Mouse (Mus musculus) forebrain, embryonic 16.5 days (tissue): ENCODE measurements around the gene Rab5c. TPM values are rescaled to one million over a fixed set of nuclear protein-coding genes. Genes with fewer than 3 reads are reported as not detected.

ENCODE experiments used
- ATAC-seq: fragments of 200-750 bp; cut with Nextera tagmentation; 2 replicates; pipeline ENCODE4 v1.8.0; 2017; ENCODE audit warnings: mild to moderate bottlenecking, moderate library complexity
- H3K27ac ChIP-seq: fragments of 300-500 bp; sonication (generic); 2 replicates; pipeline ENCODE4 v1.5.1; 2014; ENCODE audit warnings: low read length, control low read depth
- H3K27me3 ChIP-seq: fragments of 300-500 bp; sonication (generic); replicated peaks from 2 replicates; pipeline ENCODE4 v1.6.1; 2014; ENCODE audit warnings: low read length; ENCODE audit not compliant: control insufficient read depth, insufficient read depth
- H3K36me3 ChIP-seq: fragments of 300-500 bp; sonication (generic); 2 replicates; pipeline ENCODE4 v1.6.1; 2014; ENCODE audit not compliant: control insufficient read depth, insufficient read depth
- H3K4me1 ChIP-seq: fragments of 300-500 bp; sonication (generic); replicated peaks from 2 replicates; pipeline ENCODE4 v1.6.1; 2014; ENCODE audit warnings: low read length; ENCODE audit not compliant: control insufficient read depth, insufficient read depth
- H3K4me2 ChIP-seq: fragments of 300-500 bp; sonication (generic); 2 replicates; pipeline ENCODE4 v1.6.1; 2014; ENCODE audit warnings: mild to moderate bottlenecking, low read length, control low read depth
- H3K4me3 ChIP-seq: fragments of 300-500 bp; sonication (generic); replicated peaks from 2 replicates; pipeline ENCODE4 v1.5.1; 2014; ENCODE audit warnings: mild to moderate bottlenecking, low read length, control low read depth
- H3K9ac ChIP-seq: fragments of 300-500 bp; sonication (generic); replicated peaks from 2 replicates; pipeline ENCODE4 v1.6.1; 2014; ENCODE audit warnings: low read depth, low read length, control low read depth
- H3K9me3 ChIP-seq: fragments of 300-500 bp; sonication (generic); 2 replicates; pipeline ENCODE4 v1.6.1; 2016; ENCODE audit warnings: low read length; ENCODE audit not compliant: control insufficient read depth
- WGBS: fragments of 180-500 bp; shearing (Covaris S2); extraction: QIAGEN DNeasy Blood & Tissue Kit; methylation state at CpG from one replicate; pipeline ENCODE4 v1.1.7; 2014; 5-methylcytosine and 5-hydroxymethylcytosine counted together
- polyA plus RNA-seq: library from polyadenylated mRNA; unstranded; fragments of >200 nt; fragmentation: Nextera tagmentation; extraction: Ambion mirVana; gene quantifications from 2 replicates; pipeline ENCODE4 v1.2.1, GENCODE M21; 2015

The Rab5c gene
- polyA plus RNA-seq, 1 experiment from 2014 or later, result 38.9 TPM

DNA sequence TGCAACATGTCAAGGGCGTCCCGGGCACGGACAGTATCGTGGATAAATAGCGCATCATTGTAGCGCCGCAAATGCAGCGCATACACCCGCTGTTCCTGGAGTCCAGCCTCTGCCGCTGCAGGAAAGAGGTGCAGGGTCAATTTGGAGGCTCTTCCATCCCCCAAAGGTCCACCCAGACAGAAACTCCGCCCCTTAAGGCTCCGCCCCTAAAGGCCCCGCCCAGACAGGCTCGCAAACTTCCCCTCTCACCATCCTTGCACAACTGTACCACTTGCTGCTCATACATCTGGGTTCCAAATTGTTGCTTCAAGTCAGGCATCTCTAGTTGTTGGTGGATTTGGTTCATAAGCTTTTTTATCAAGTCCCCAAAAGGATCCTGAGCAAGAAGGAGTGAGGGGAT is 36.7 kb downstream of the Rab5c start:
- Histone ChIP-seq H3K9me3 (no peaks in the 10 kb centered on the region), H3K27ac (no peak overlapping the region), H3K9ac (no peak overlapping the region), H3K27me3 (no peaks in the 10 kb centered on the region), H3K4me3 (no peak overlapping the region), H3K4me2 (peak overlapping the region; percentile 26; the same call in 1 of the 2 replicates), H3K4me1 (0 out of 2 replicates have a peak, but pooled peaks cover 3% of the 10 kb centered on the region), H3K36me3 (peaks cover 3% of the 10 kb centered on the region)
- no peak for ATAC-seq
- WGBS, result 3% methylated on average over 14 of the region's 14 CpGs

DNA sequence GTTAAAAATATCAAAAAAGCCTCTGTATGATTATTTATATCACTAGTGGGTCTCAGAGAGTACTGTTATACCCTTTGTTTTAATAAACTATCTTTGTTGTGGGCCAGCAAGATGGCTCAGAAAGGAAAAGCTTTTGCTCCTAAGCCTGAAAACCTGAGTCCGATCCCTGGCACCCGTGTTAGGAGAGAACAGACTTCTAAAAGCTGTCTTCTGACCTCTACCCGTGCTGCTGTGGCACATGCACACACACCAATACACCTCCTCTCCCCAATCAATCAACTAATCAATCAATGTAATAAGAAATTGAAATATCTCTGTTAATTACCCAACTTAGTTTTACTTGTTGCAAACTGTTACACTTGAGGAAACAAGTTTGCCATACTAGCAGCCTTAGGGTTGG is 37.3 kb downstream of the Rab5c start:
- no peak overlapping the region for H3K4me2 ChIP-seq
- WGBS, result 69% methylated on average over 3 of the region's 3 CpGs
- no peak overlapping the region for H3K9ac ChIP-seq
- no peak overlapping the region for H3K27ac ChIP-seq
- H3K4me3 ChIP-seq, result no peak overlapping the region
- no peaks in the 10 kb centered on the region for H3K27me3 ChIP-seq
- H3K4me1 ChIP-seq, result 0 out of 2 replicates have a peak, but pooled peaks cover 3% of the 10 kb centered on the region
- H3K9me3 ChIP-seq, result no peaks in the 10 kb centered on the region
- H3K36me3 ChIP-seq, result no peaks in the 10 kb centered on the region
- no peak for ATAC-seq

DNA sequence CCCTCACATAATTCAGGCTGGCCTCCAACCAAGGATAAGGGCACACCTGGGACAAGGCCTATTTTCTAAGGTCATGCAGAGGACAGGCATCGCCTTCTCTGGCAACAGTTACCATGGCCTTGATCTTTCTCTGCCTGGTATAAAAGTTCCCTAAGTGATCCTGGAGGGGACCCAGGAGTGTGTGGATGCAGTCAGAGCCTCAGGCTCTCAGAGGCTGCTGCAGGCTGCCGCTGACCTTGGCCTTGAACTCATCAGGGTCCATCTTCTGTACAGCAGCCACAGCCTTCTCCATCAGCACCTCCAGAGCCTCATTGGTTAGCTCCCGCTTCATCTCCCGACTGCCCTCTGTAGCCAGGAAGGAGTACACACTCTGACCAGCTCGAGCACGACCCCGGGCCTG is 40.1 kb downstream of the Rab5c start:
- Histone ChIP-seq H3K4me3 (no peak overlapping the region), H3K4me2 (no peak overlapping the region), H3K9me3 (no peaks in the 10 kb centered on the region), H3K27me3 (no peaks in the 10 kb centered on the region), H3K9ac (no peak overlapping the region), H3K27ac (no peak overlapping the region), H3K4me1 (0 out of 2 replicates have a peak, but pooled peaks cover 3% of the 10 kb centered on the region), H3K36me3 (no peaks in the 10 kb centered on the region)
- WGBS, result 68% methylated on average over 7 of the region's 7 CpGs
- ATAC-seq, result no peak

DNA sequence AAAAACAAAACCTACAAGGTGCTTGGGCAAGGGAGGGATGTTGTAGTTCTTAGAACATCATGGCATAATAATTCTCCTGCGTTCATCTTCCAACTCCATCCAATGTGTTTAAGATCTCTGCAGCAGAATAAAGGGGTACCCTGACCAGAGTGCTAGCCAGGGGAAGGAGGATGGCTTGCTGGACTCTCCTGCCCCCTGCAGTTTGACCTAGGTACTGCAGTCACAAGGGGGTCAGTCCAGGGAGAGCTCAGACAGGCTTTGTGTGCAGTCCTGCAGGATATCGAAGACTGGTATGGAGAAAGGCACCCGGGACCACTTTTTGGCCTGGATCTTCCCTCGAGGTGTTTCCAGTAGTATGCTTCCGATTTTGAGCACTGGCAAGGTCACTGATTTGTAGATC is 43.1 kb downstream of the Rab5c start:
- ATAC-seq, result no peak
- Histone ChIP-seq H3K4me2 (no peak overlapping the region), H3K36me3 (no peaks in the 10 kb centered on the region), H3K27ac (no peak overlapping the region), H3K27me3 (peaks cover 9% of the 10 kb centered on the region), H3K4me3 (no peak overlapping the region), H3K9me3 (no peaks in the 10 kb centered on the region), H3K4me1 (peaks cover 6% of the 10 kb centered on the region), H3K9ac (no peak overlapping the region)
- WGBS, result 36% methylated on average over 5 of the region's 5 CpGs

DNA sequence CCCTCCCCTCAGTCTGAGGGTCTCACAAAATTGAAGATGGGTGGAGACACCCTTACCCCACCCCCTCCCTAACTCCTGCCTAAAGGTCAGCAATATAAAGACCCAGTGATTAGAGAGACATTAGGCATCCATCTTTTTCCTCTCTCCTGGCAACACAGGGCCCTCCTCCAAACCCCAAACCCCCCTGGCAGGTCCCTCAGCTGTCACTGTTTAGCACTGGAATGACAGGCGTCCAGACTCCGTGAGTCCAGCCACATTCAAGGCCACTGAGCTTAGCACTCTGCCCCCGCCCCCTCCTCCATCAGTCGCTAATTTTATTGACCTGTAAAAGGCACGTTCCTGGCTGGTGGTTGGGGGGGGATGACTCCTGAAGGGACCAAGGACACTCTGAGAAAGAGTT is 44.9 kb downstream of the Rab5c start:
- Histone ChIP-seq H3K36me3 (no peaks in the 10 kb centered on the region), H3K4me1 (peaks cover 6% of the 10 kb centered on the region), H3K27me3 (peaks cover 9% of the 10 kb centered on the region), H3K27ac (no peak overlapping the region), H3K4me3 (no peak overlapping the region), H3K9ac (no peak overlapping the region), H3K4me2 (no peak overlapping the region), H3K9me3 (no peaks in the 10 kb centered on the region)
- ATAC-seq, result no peak
- 27% methylated on average over 5 of the region's 5 CpGs for WGBS

DNA sequence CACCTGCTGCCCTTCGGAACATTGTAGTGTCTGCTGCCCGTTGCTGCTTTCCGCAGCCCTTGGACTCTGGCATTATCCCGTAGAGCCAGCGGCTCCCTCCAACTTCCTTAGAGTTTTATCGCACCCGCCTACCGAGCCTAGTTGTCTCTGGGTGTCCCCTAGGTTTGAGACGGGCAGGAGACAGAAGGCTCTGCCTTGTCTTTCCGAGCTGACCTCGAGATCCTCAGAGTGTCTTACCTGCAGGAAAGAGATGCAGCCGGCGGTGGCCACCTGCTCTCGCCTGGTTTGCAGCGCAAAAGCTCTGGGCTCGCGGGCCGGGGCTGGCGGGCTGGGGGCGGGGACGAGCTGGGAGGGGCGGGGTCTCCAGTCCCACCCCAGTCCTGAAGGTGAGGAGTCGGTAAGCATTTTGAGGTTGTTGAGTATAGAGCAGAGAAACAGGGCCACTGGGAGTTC is 45.8 kb downstream of the Rab5c start, which contains the start of gene Zfp385c:
Gene Zfp385c (minus strand): TSS at position 292 of the 453 bp plus-strand sequence.
- Histone ChIP-seq H3K9ac (no peak within 1 kb of the TSS; the same call in 1 of the 2 replicates), H3K9me3 (no peaks in the 10 kb centered on the region), H3K4me2 (peak within 1 kb of the TSS; percentile 42), H3K27ac (no peak within 1 kb of the TSS), H3K4me1 (peaks cover 6% of the 10 kb centered on the region), H3K27me3 (peaks cover 9% of the 10 kb centered on the region), H3K36me3 (no peaks in the 10 kb centered on the region), H3K4me3 (peak within 1 kb of the TSS; percentile 13)
- ATAC-seq, result no peak
- 1% methylated on average over 21 of the region's 23 CpGs for whole genome bisulfite sequencing

DNA sequence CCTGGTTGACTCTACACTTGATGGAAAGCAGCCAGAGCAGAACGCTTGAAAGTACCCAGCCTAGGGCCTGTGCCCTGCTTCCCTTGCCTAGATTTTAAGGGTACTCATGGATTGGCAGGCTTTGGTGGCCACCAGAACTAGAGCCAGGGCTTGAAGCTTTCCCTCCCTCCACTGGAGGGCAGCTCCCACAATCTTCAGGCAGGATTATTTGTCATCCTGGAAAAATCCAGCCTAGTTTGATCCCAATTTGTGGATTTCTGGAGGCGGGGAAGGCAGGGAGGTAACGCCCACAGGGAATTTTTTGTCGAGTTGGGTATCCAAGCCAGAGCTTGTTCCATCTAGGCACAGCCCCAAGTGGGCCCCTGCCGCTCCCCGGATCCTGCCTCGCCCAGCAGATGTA is 47.6 kb downstream of the Rab5c start:
- 77% methylated on average over 7 of the region's 7 CpGs for WGBS
- Histone ChIP-seq H3K4me1 (peaks cover 6% of the 10 kb centered on the region), H3K4me2 (no peak overlapping the region), H3K4me3 (no peak overlapping the region), H3K36me3 (no peaks in the 10 kb centered on the region), H3K9ac (no peak overlapping the region), H3K27ac (no peak overlapping the region), H3K9me3 (no peaks in the 10 kb centered on the region), H3K27me3 (peaks cover 9% of the 10 kb centered on the region)
- ATAC-seq, result no peak

DNA sequence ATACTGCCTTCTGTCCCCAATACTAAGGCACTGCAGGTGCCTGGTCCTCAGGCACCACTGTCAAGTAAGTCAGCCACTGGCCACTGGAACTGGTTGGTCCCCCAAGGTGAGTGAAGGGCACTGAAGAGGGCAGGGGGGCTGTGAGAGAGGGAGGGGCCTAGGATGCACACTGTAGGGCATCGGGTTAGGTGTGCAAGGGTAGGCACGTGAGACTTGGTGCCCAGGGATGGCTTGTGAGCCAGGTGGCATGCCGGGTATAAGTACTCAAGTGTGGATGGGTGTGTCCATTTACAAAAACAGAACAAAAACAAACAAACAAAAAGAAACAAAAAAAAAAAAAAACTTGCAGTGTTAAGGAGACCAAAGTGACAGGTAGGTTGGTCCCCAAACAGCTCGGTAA is 49.6 kb downstream of the Rab5c start:
- H3K4me2 ChIP-seq, result no peak overlapping the region
- H3K9ac ChIP-seq, result no peak overlapping the region
- no peak overlapping the region for H3K27ac ChIP-seq
- H3K4me3 ChIP-seq, result no peak overlapping the region
- H3K9me3 ChIP-seq, result no peaks in the 10 kb centered on the region
- WGBS, result 72% methylated on average over 4 of the region's 4 CpGs
- no peak for ATAC-seq
- H3K36me3 ChIP-seq, result no peaks in the 10 kb centered on the region
- H3K27me3 ChIP-seq, result peaks cover 9% of the 10 kb centered on the region
- peaks cover 6% of the 10 kb centered on the region for H3K4me1 ChIP-seq

DNA sequence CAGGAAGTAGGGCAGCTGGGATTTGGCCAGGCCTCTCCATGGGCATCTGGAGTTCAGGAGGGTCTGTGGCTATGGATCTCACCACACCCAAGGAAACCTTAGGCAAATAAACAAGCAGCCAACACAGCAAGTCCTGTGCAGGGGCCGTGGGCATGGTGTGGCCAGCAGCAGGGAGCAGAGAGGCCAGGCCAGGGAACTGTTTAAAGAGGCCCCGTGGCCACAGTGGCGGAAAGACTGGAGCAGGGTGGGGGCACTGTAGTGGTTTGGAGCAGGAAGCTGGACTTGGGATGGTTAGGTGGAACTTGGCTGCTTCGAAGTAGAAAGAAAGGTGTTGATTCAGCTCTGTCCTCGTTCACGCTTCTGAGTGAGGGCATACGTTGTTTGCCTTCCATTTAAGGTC is 50.8 kb downstream of the Rab5c start:
- Histone ChIP-seq H3K27ac (no peak overlapping the region), H3K9me3 (no peaks in the 10 kb centered on the region), H3K4me1 (peaks cover 4% of the 10 kb centered on the region), H3K4me2 (no peak overlapping the region), H3K9ac (no peak overlapping the region), H3K36me3 (no peaks in the 10 kb centered on the region), H3K27me3 (peaks cover 4% of the 10 kb centered on the region), H3K4me3 (no peak overlapping the region)
- no peak for ATAC-seq
- WGBS, result 83% methylated on average over 7 of the region's 7 CpGs

DNA sequence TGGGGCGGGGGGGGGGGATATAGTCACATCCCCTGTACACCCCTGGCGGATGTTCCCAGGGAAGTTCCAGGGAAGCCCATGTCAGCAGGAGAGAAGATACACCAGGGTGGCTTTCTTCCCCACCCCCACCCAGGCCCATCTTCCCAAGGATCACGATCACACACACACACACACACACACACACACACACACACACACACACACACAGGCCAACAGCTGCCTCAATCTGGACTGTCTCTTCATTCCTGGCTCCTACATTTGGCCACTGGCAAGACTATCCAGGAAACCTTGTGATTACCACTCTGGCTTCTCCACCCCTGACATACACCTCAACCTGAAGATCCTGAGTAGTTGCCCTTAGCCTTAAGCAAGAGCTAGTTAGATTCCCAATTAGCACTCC is 52.6 kb downstream of the Rab5c start:
- no peak overlapping the region for H3K4me2 ChIP-seq
- WGBS, result 87% methylated on average over 2 of the region's 3 CpGs
- H3K9me3 ChIP-seq, result no peaks in the 10 kb centered on the region
- no peaks in the 10 kb centered on the region for H3K36me3 ChIP-seq
- H3K27ac ChIP-seq, result no peak overlapping the region
- no peak for ATAC-seq
- no peak overlapping the region for H3K9ac ChIP-seq
- no peaks in the 10 kb centered on the region for H3K4me1 ChIP-seq
- no peak overlapping the region for H3K4me3 ChIP-seq
- H3K27me3 ChIP-seq, result no peaks in the 10 kb centered on the region
